Mouse (Mus musculus) gastrocnemius, postnatal 14 days (tissue): Measurements from ENCODE around the gene Olfr190. TPM values are rescaled to one million over a fixed set of nuclear protein-coding genes. Genes with fewer than 3 reads are reported as not detected.
"Not testable (repeated sequence)": the region's sequence is repeated elsewhere in the genome, so short reads cannot be mapped to it uniquely, and the experiment has no call there.

Experiments used
- DNase-seq: peaks from one replicate; pipeline ENCODE4 v3.0.0; 2021; ENCODE audit warnings: mixed read lengths
- intact Hi-C: fragments of 180-260 bp; cut with DNase I; formaldehyde crosslinking; loops from one replicate; pipeline ENCODE4 v1.15.1; 2025; ENCODE audit warnings: low total_unique reads
- long read RNA-seq, 2 experiments: library from polyadenylated mRNA; stranded (forward); transcript quantifications; one replicate each; pipeline ENCODE4 v2.0.0; 2021
- total RNA-seq, 2 experiments: library from RNA; stranded (reverse); gene quantifications; 2 replicates each; pipeline ENCODE4 v1.2.3; 2021

The Olfr190 gene
- total RNA-seq = not detected
- long read RNA-seq, experiment 1 = 0 reads
- long read RNA-seq, experiment 2 = 0 reads

DNA sequence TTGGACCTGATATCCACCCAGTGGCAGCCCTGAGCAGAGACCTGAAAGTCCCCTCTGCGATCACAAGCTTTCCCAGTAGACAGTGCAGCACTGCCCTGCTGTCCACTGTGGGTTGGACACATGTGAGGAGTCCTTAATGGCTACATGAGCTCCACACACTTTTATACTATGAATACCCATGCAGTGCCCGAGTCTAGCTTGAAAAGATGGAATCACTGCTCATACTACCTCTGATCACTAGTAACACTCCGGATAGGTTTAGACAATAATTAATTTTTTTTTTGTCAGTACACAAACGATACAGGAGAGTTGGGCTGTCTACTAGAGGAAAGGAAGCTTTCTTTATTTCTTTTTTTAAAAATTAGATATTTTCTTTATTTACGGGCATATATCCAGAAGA lies at the start of gene Olfr190:
TSS of gene Olfr190 (minus strand) at position 101 of the 400 bp plus-strand sequence.
- intact Hi-C loops = no loop called here
- no peak for DNase-seq

DNA sequence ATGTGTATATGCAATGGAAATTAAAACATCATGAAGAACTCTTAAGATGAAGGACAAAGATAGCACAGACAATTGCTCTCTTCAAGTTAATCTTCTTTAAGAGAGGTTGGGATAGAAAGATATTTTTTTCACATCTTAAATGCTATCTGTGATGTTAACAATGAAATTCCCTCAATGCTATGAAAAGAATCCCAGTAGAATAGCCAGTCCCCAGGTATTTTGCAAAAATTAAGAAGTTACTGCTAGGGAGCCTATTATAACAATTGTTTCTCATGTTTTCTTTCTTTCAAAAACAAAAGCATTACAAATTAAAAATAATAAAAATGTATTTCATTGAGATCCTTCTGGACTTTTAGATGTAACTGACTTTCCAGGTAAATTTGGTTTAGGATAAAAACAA lies 43.2 kb upstream of the Olfr190 start, which contains the start of gene Olfr194:
TSS of gene Olfr194 (minus strand) at position 101 of the 400 bp plus-strand sequence.
- DNase-seq = no peak
- intact Hi-C loops = no loop called here

DNA sequence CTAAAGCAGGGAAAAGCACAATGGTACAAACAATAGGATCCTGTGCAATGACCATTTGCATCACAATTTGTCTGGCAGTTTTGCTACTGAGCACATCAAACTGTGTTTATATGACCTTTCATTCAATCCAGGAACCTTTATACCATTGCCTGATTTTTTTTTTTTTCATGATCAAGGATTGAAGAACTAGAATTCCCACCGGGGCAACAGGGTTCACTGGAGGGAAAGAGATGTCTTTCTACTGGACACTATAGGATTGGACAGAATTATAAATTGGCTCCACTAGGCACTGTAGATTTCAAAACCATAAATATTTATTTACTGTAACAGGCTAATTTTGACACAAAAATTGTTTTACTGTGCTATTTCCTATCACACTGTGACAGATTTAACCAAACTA lies 34.0 kb upstream of the Olfr190 start, which contains the start of gene Olfr193:
TSS of gene Olfr193 (minus strand) at position 101 of the 400 bp plus-strand sequence.
- no peak for DNase-seq
- intact Hi-C loops = no loop called here

DNA sequence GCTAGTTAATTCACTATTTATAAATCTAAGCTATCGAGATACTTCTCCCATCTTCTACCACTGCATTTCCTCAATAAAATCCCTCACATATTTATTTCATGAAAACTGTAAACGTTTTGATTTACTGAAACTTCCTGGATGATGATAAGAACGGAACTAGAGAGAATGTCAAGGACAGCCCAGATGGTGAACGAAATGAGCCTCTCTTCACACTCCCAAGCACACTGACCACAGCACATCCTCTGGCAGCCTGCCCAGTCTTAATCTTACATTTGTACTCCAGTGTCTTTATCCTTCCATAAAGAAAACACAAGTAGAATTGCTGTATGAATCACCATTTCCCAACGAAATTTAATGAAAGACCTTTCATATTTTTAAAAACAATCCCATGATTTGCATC lies 30.7 kb upstream of the Olfr190 start:
- DNase-seq, intact Hi-C loops: not testable (repeated sequence)

- no peak for DNase-seq
- intact Hi-C loops = no loop called here
These were observed 27.5 kb upstream of the Olfr190 start for GRCm38 (mm10) chr16:59105312-59105711.

DNA sequence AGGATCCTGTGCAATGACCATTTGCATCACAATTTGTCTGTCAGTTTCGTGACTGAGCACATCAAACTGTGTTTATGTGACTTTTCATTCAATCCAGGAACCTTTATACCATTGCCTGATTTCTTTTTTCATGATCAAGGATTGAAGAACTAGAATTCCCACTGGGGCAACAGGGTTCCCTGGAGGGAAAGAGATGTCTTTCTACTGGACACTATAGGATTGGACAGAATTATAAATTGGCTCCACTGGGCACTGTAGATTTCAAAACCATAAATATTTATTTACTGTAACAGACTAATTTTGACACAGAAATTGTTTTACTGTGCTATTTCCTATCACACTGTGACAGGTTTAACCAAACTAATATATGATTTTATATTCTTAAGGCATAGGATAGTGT lies 11.9 kb upstream of the Olfr190 start, which contains the start of gene Olfr191:
TSS of gene Olfr191 (minus strand) at position 101 of the 400 bp plus-strand sequence.
- intact Hi-C loops, DNase-seq: not testable (repeated sequence)

GRCm38 (mm10) chr16:59081113-59081512 lies 3.3 kb upstream of the Olfr190 start:
- DNase-seq = not testable (repeated sequence)

GRCm38 (mm10) chr16:59073520-59073919 lies 4.3 kb downstream of the Olfr190 start:
- DNase-seq = no peak
- intact Hi-C loops = no loop called here

More at GRCm38 (mm10) chr16:59081113-59081512, 3.3 kb upstream of the Olfr190 start:
- intact Hi-C loops = not testable (repeated sequence)

GRCm38 (mm10) chr16:59071755-59072154 lies 6.0 kb downstream of the Olfr190 start:
- no peak for DNase-seq
- intact Hi-C loops = no loop called here

DNA sequence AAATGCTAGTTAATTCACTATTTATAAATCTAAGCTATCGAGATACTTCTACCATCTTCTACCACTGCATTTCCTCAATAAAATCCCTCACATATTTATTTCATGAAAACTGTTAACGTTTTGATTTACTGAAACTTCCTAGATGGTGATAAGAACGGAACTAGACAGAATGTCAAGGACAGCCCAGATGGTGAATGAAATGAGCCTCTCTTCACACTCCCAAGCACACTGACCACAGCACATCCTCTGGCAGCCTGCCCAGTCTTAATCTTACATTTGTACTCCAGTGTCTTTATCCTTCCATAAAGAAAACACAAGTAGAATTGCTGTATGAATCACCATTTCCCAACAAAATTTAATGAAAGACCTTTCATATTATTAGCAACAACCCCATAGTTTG lies 15.4 kb downstream of the Olfr190 start:
- DNase-seq, intact Hi-C loops: not testable (repeated sequence)

DNA sequence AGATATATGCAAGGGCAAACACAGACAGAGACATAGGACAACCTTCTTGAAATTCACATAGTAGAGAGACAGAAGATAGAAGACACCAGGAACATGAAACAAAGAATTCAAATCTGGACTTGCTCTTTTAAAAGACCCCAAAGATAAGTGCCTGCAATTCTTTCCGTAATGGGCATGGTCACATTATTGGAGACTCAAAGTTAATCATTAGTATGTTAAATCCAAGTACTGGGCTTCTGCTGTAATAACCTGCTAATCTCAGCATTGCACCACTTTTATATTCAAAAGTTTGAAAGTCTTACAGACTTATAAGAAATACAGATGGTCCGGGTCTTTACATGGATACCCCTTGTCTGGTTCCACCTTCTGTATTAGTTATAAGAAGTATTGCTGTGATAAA lies 28.5 kb downstream of the Olfr190 start:
- intact Hi-C loops, DNase-seq: not testable (repeated sequence)

DNA sequence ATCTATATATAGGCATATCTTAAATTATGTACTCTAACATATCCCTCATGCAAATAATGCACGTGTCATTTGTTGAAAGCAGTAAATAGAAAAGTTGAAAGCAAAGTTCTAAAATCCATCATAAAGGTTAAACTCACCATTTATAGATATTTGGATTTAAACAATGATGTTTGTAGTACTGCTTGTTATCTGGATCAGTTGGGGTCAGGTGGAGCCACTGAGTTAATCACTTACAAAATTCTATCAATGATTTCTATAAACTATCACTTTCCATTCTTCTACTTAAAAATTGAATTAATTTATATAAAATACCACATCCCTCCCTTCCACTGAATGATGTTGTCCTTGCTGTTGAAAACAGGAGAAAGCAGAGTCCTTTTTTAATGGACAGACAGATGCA lies 28.9 kb downstream of the Olfr190 start:
- intact Hi-C loops = no loop called here
- DNase-seq = no peak

- intact Hi-C loops = no loop called here
- no peak for DNase-seq
These were observed 30.2 kb downstream of the Olfr190 start for GRCm38 (mm10) chr16:59047579-59047978.

DNA sequence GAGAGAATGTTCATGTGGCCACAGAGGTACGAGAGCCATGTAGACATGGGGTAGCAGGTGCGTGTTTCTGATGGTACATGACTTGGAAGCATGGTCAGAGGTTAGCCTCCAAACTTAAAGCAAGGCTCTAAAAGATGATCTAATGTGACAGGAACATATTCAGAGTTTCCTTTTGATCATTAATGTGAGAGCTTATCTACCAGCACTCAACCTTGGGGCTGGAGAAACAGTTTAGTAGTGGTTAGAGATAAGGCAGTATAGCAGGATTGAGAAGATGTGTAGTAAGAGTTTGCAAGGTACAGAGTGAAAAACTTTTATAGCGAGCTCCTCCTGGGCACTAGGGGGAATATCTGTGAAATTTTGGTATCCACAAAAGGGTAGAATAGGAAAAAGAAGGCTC lies 32.0 kb downstream of the Olfr190 start:
- intact Hi-C loops = no loop called here
- no peak for DNase-seq

GRCm38 (mm10) chr16:59039710-59040109 lies 38.1 kb downstream of the Olfr190 start, which contains the start of gene Olfr187:
Gene Olfr187 (minus strand): TSS chr16:59039767.
- intact Hi-C loops = no loop called here
- no peak for DNase-seq

DNA sequence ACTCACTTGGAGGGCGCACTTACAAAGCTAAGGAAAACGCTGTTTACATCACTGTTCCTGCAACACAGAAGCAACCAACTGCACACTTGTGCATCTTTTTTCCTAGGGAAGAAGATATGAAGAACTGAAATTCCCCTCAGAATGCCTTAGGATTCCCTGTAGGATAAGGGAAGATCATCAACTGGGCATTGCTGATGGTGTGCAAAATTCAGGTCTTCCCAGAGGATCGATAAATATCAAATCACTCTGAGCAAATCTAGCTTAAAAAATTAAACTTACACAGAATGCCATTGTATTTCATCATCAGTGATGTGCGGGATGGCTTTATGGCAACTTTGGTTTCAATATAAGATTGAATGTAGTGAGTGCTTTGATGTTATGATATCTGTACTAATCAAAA lies 47.6 kb downstream of the Olfr190 start, which contains the start of gene Olfr186:
TSS of gene Olfr186 (minus strand) at position 101 of the 400 bp plus-strand sequence.
- intact Hi-C loops = no loop called here
- DNase-seq = no peak

Other genes starting within 250 kb of the Olfr190 start
- not detected for gene Olfr177, start 203.2 kb downstream of the Olfr190 start, total RNA-seq
- not detected for gene Olfr178, start 185.9 kb downstream of the Olfr190 start, total RNA-seq
- gene Olfr181, start 149.2 kb downstream of the Olfr190 start, total RNA-seq = not detected
- gene Olfr180, start 148.6 kb downstream of the Olfr190 start, total RNA-seq = not detected
- gene Olfr183, start 82.6 kb downstream of the Olfr190 start, total RNA-seq = not detected
- gene Olfr186, start 47.7 kb downstream of the Olfr190 start, total RNA-seq = not detected
- gene Olfr187, start 38.2 kb downstream of the Olfr190 start, total RNA-seq = not detected
- gene Olfr191, start 11.8 kb upstream of the Olfr190 start, total RNA-seq = not detected
- not detected for gene Olfr193, start 33.9 kb upstream of the Olfr190 start, total RNA-seq
- not detected for gene Olfr194, start 43.1 kb upstream of the Olfr190 start, total RNA-seq
- not detected for gene Olfr195, start 69.0 kb upstream of the Olfr190 start, total RNA-seq
- gene Olfr196, start 92.4 kb upstream of the Olfr190 start, total RNA-seq = not detected
- gene Olfr198, start 125.5 kb upstream of the Olfr190 start, total RNA-seq = not detected
- not detected for gene Olfr199, start 141.8 kb upstream of the Olfr190 start, total RNA-seq
- not detected for gene Olfr201, start 194.6 kb upstream of the Olfr190 start, total RNA-seq
- gene Olfr202, start 208.8 kb upstream of the Olfr190 start, total RNA-seq = not detected
- gene Olfr203, start 220.9 kb upstream of the Olfr190 start, total RNA-seq = not detected
- gene Olfr204, start 240.2 kb upstream of the Olfr190 start, total RNA-seq = not detected